Mouse (Mus musculus): ENCODE data around the gene Vps11. TPM values are rescaled to one million over a fixed set of nuclear protein-coding genes. Genes with fewer than 3 reads are reported as not detected.
"Not testable (repeated sequence)": the region's sequence is repeated elsewhere in the genome, so short reads cannot be mapped to it uniquely, and the experiment has no call there.

Vps11 gene
- total RNA-seq, 2 experiments from 2014 or later, result 49.0 to 51.4 TPM

- DNase-seq (ENCODE audit: extremely low spot score in 1 of 2, low spot score in 1 of 2), result not testable (repeated sequence)
Measured at GRCm38 (mm10) chr9:44377335-44377734, 15.9 kb upstream of the Vps11 start.

GRCm38 (mm10) chr9:44376141-44376540, 14.7 kb upstream of the Vps11 start:
- DNase-seq (ENCODE audit: extremely low spot score in 1 of 2, low spot score in 1 of 2), result no peak

GRCm38 (mm10) chr9:44373386-44373785, 11.9 kb upstream of the Vps11 start:
- no peak for DNase-seq (ENCODE audit: extremely low spot score in 1 of 2, low spot score in 1 of 2)

GRCm38 (mm10) chr9:44364480-44364879, 3.0 kb upstream of the Vps11 start:
- peak in 1 of 2 experiments; percentile 33 for DNase-seq (ENCODE audit: extremely low spot score in 1 of 2, low spot score in 1 of 2)

- DNase-seq (ENCODE audit: extremely low spot score in 1 of 2, low spot score in 1 of 2), result not testable (repeated sequence)
Measured at GRCm38 (mm10) chr9:44361931-44362330, 461 bp upstream of the Vps11 start.

- DNase-seq (ENCODE audit: extremely low spot score in 1 of 2, low spot score in 1 of 2), result no peak
Measured at GRCm38 (mm10) chr9:44357207-44357606, 4.3 kb downstream of the Vps11 start.

- no peak for DNase-seq (ENCODE audit: extremely low spot score in 1 of 2, low spot score in 1 of 2)
Measured at GRCm38 (mm10) chr9:44353142-44353541, 8.3 kb downstream of the Vps11 start.

GRCm38 (mm10) chr9:44352337-44352736, 9.1 kb downstream of the Vps11 start:
- no peak for DNase-seq (ENCODE audit: extremely low spot score in 1 of 2, low spot score in 1 of 2)

GRCm38 (mm10) chr9:44351396-44351795, 10.1 kb downstream of the Vps11 start:
- DNase-seq (ENCODE audit: extremely low spot score in 1 of 2, low spot score in 1 of 2), result no peak

- DNase-seq (ENCODE audit: extremely low spot score in 1 of 2, low spot score in 1 of 2), result no peak
Measured at GRCm38 (mm10) chr9:44348546-44348945, 12.9 kb downstream of the Vps11 start.

- DNase-seq (ENCODE audit: extremely low spot score in 1 of 2, low spot score in 1 of 2), result no peak
Measured at GRCm38 (mm10) chr9:44347621-44348020, 13.8 kb downstream of the Vps11 start.

- no peak for DNase-seq (ENCODE audit: extremely low spot score in 1 of 2, low spot score in 1 of 2)
Measured at GRCm38 (mm10) chr9:44347166-44347565, 14.3 kb downstream of the Vps11 start.

- no peak for DNase-seq (ENCODE audit: extremely low spot score in 1 of 2, low spot score in 1 of 2)
Measured at GRCm38 (mm10) chr9:44345570-44346433, 15.7 kb downstream of the Vps11 start.

- DNase-seq (ENCODE audit: extremely low spot score in 1 of 2, low spot score in 1 of 2), result peak; percentile 68 to 86
Measured at GRCm38 (mm10) chr9:44343781-44344421, 17.6 kb downstream of the Vps11 start, which contains the start of gene Hmbs. TSS of gene Hmbs (minus strand) at chr9:44344228.

GRCm38 (mm10) chr9:44343290-44343689, 18.2 kb downstream of the Vps11 start:
- DNase-seq (ENCODE audit: extremely low spot score in 1 of 2, low spot score in 1 of 2), result no peak

GRCm38 (mm10) chr9:44342605-44343004, 18.9 kb downstream of the Vps11 start:
- DNase-seq (ENCODE audit: extremely low spot score in 1 of 2, low spot score in 1 of 2), result no peak

- DNase-seq (ENCODE audit: extremely low spot score in 1 of 2, low spot score in 1 of 2), result no peak
Measured at GRCm38 (mm10) chr9:44342173-44342572, 19.3 kb downstream of the Vps11 start.

- DNase-seq (ENCODE audit: extremely low spot score in 1 of 2, low spot score in 1 of 2), result no peak
Measured at GRCm38 (mm10) chr9:44341487-44341886, 20.0 kb downstream of the Vps11 start.

- no peak for DNase-seq (ENCODE audit: extremely low spot score in 1 of 2, low spot score in 1 of 2)
Measured at GRCm38 (mm10) chr9:44338574-44338973, 22.9 kb downstream of the Vps11 start.

- no peak for DNase-seq (ENCODE audit: extremely low spot score in 1 of 2, low spot score in 1 of 2)
Measured at GRCm38 (mm10) chr9:44337436-44338169, 23.9 kb downstream of the Vps11 start.

- DNase-seq (ENCODE audit: extremely low spot score in 1 of 2, low spot score in 1 of 2), result no peak
Measured at GRCm38 (mm10) chr9:44336964-44337363, 24.5 kb downstream of the Vps11 start.
